8 mouse cellular contexts compared by ENCODE assay signal in the genomic region with DNA sequence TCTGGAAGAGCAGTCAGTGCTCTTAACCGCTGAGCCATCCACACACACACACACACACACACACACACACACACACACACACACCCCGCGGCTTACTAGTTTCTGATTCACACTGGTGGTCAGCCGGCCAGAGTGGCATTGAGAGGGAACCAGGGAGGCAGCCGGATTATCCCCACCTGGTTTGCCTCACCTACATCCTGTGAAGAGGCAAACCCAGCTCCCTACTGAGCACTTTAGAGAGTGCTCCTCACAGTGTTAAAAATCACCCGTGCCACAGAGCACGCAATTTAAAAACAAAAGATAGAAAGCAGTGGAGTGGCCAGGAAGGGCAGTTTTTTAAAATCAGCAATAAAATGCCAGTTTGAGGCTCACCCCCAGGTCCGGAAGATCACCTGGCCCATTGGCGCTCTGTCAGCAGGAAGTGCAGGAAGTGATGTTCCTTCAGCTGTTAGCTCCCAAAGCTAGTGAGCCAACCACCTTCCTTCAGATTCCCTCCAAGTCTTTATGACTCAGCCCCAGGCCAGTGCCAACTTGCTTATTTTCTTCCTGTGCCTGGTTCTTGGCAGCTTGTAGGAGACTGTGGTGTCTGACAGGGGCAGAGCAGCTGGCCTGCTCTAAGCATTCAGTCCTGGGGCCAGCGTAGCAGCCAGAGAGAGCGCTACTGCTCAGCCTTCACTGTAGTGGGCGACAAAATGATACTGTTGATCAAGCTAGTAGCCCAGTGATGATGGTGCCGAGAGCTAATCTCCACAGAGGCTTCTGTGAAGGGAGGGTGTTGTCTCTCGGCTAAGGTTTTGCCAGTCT. TPM values are rescaled to one million over a fixed set of nuclear protein-coding genes. Genes with fewer than 3 reads are reported as not detected.
DNase-seq lines count a peak whose midpoint lies in the region.

No protein-coding gene starts in this region.

- intact Hi-C loops in gastrocnemius, postnatal 14 days (cut with DNase I; ENCODE audit: low total_unique reads), result no loop called here
- intact Hi-C loops in left cerebral cortex, postnatal 10 days (cut with DNase I), result loop anchor here (5.0 kb wide), 1 partner anchor 217 kb away; a partner anchor contains a TSS

- DNase-seq in kidney, adult 9 months, result peak; percentile 22
- no peak for DNase-seq in kidney, adult 8-10 months
- peak; percentile 4 to 12 for DNase-seq in CD8-positive naive resting alpha-beta T cell, adult 2 months (ENCODE audit: low read depth in 2 of 2, low spot score in 2 of 2)
- peak; percentile 76 for DNase-seq in cerebellum, adult 8-10 months
- DNase-seq in gastrocnemius, postnatal 14 days, result peak; percentile 60
- DNase-seq in left cerebral cortex, postnatal 10 days (ENCODE audit: extremely low spot score in 1 of 2, low spot score in 2 of 2), result peak; percentile 60 to 64
- peak; percentile 47 to 73 for DNase-seq in right cerebral cortex, postnatal 36 days (ENCODE audit: low spot score in 2 of 2)
- no peak for DNase-seq in embryo, embryonic 11 days

RNA-seq across cellular contexts. Expression of a gene that starts 57.9 kb away (rescaled TPM):
- total RNA-seq in gastrocnemius, postnatal 14 days (2021), result 10 to 100 TPM; 26.4 to 35.6 TPM
- 10 to 100 TPM; 76.2 to 78.5 TPM for total RNA-seq in left cerebral cortex, postnatal 10 days (2021)

Comparison
In these comparisons a context has a peak if more than half of its experiments do, and no peak if none do; other contexts are left out.
1. DNase-seq: peak in kidney, adult 9 months (single experiment), CD8-positive naive resting alpha-beta T cell, adult 2 months (2 of 2), cerebellum, adult 8-10 months (single experiment), gastrocnemius, postnatal 14 days (single experiment), left cerebral cortex, postnatal 10 days (2 of 2) and right cerebral cortex, postnatal 36 days (2 of 2); none in kidney, adult 8-10 months (0 of 2) and embryo, embryonic 11 days (single experiment).